Mouse (Mus musculus): ENCODE results near the gene Tecpr1. TPM values are rescaled to one million over a fixed set of nuclear protein-coding genes. Genes with fewer than 3 reads are reported as not detected.

The Tecpr1 gene
- polyA plus RNA-seq, 1 experiment, result 13.2 TPM

GRCm38 (mm10) chr5:144200616-144201015 is 22.8 kb downstream of the Tecpr1 start:
- TF ChIP-seq FLI1 (IDR thresholded peaks at IDR 0.05; ENCODE audit: low read length) (no peak), GATA1 (IDR thresholded peaks at IDR 0.05; ENCODE audit: borderline replicate concordance, low read length) (no peak)
- no peak overlapping the region for H3K4me3 ChIP-seq (replicated peaks)
- H3K27me3 ChIP-seq (replicated peaks), result peaks cover 11% of the 10 kb centered on the region
- H3K4me1 ChIP-seq, result no peaks in the 10 kb centered on the region; the same call in 1 of the 2 replicates
- peaks cover 11% of the 10 kb centered on the region for H3K36me3 ChIP-seq (replicated peaks; ENCODE audit: low read length)
- H3K9me3 ChIP-seq, result peaks cover 13% of the 10 kb centered on the region

GRCm38 (mm10) chr5:144195567-144195966 is 27.8 kb downstream of the Tecpr1 start:
- TF ChIP-seq GATA1 (IDR thresholded peaks at IDR 0.05; ENCODE audit: borderline replicate concordance, low read length) (no peak), FLI1 (IDR thresholded peaks at IDR 0.05; ENCODE audit: low read length) (no peak)

GRCm38 (mm10) chr5:144194416-144194815 is 29.0 kb downstream of the Tecpr1 start:
- Histone ChIP-seq H3K4me3 (replicated peaks) (no peak overlapping the region), H3K27me3 (replicated peaks) (peaks cover 18% of the 10 kb centered on the region), H3K4me1 (peaks cover 17% of the 10 kb centered on the region), H3K9me3 (no peaks in the 10 kb centered on the region), H3K36me3 (replicated peaks; ENCODE audit: low read length) (no peaks in the 10 kb centered on the region)
- TF ChIP-seq GATA1 (IDR thresholded peaks at IDR 0.05; ENCODE audit: borderline replicate concordance, low read length), result no peak
- TF ChIP-seq FLI1 (IDR thresholded peaks at IDR 0.05; ENCODE audit: low read length), result no peak

More at GRCm38 (mm10) chr5:144195567-144195966, 27.8 kb downstream of the Tecpr1 start:
- no peaks in the 10 kb centered on the region for H3K36me3 ChIP-seq (replicated peaks; ENCODE audit: low read length)
- H3K4me1 ChIP-seq, result peaks cover 5% of the 10 kb centered on the region
- H3K9me3 ChIP-seq, result no peaks in the 10 kb centered on the region
- peaks cover 18% of the 10 kb centered on the region for H3K27me3 ChIP-seq (replicated peaks)
- no peak overlapping the region for H3K4me3 ChIP-seq (replicated peaks)

- H3K27me3 ChIP-seq (replicated peaks), result peaks cover 14% of the 10 kb centered on the region
- peaks cover 21% of the 10 kb centered on the region for H3K4me1 ChIP-seq
- H3K9me3 ChIP-seq, result no peaks in the 10 kb centered on the region
- H3K36me3 ChIP-seq (replicated peaks; ENCODE audit: low read length), result peaks cover 6% of the 10 kb centered on the region
- H3K4me3 ChIP-seq (replicated peaks), result no peak overlapping the region
- TF ChIP-seq GATA1 (IDR thresholded peaks at IDR 0.05; ENCODE audit: borderline replicate concordance, low read length), result no peak
These were observed 30.7 kb downstream of the Tecpr1 start for GRCm38 (mm10) chr5:144192673-144193072.

- Histone ChIP-seq H3K4me3 (replicated peaks) (no peak overlapping the region), H3K4me1 (peaks cover 21% of the 10 kb centered on the region), H3K27me3 (replicated peaks) (peaks cover 14% of the 10 kb centered on the region), H3K9me3 (no peaks in the 10 kb centered on the region), H3K36me3 (replicated peaks; ENCODE audit: low read length) (peaks cover 13% of the 10 kb centered on the region)
- no peak for TF ChIP-seq FLI1 (IDR thresholded peaks at IDR 0.05; ENCODE audit: low read length)
- TF ChIP-seq GATA1 (IDR thresholded peaks at IDR 0.05; ENCODE audit: borderline replicate concordance, low read length), result no peak
These were observed 32.4 kb downstream of the Tecpr1 start for GRCm38 (mm10) chr5:144191026-144191425.

GRCm38 (mm10) chr5:144189950-144190583 is 33.3 kb downstream of the Tecpr1 start, which contains the start of gene Bhlha15:
Gene Bhlha15 (plus strand): TSS chr5:144190286.
- Histone ChIP-seq H3K36me3 (replicated peaks; ENCODE audit: low read length) (peaks cover 23% of the 10 kb centered on the region), H3K4me3 (replicated peaks) (peak within 1 kb of the TSS; percentile 85), H3K4me1 (peaks cover 21% of the 10 kb centered on the region), H3K9me3 (no peaks in the 10 kb centered on the region), H3K27me3 (replicated peaks) (peaks cover 14% of the 10 kb centered on the region)
- TF ChIP-seq GATA1 (IDR thresholded peaks at IDR 0.05; ENCODE audit: borderline replicate concordance, low read length) (no peak), FLI1 (IDR thresholded peaks at IDR 0.05; ENCODE audit: low read length) (no peak)

GRCm38 (mm10) chr5:144189327-144189726 is 34.1 kb downstream of the Tecpr1 start:
- Histone ChIP-seq H3K4me3 (replicated peaks) (no peak overlapping the region), H3K27me3 (replicated peaks) (peaks cover 14% of the 10 kb centered on the region), H3K4me1 (peaks cover 21% of the 10 kb centered on the region), H3K9me3 (no peaks in the 10 kb centered on the region), H3K36me3 (replicated peaks; ENCODE audit: low read length) (peaks cover 30% of the 10 kb centered on the region)
- TF ChIP-seq FLI1 (IDR thresholded peaks at IDR 0.05; ENCODE audit: low read length) (no peak), GATA1 (IDR thresholded peaks at IDR 0.05; ENCODE audit: borderline replicate concordance, low read length) (no peak)

- peaks cover 38% of the 10 kb centered on the region for H3K36me3 ChIP-seq (replicated peaks; ENCODE audit: low read length)
These were observed 35.0 kb downstream of the Tecpr1 start for GRCm38 (mm10) chr5:144188422-144188821.

GRCm38 (mm10) chr5:144184350-144185045 is 38.9 kb downstream of the Tecpr1 start:
- TF ChIP-seq GATA1 (IDR thresholded peaks at IDR 0.05; ENCODE audit: borderline replicate concordance, low read length), result no peak
- no peak for TF ChIP-seq FLI1 (IDR thresholded peaks at IDR 0.05; ENCODE audit: low read length)
- H3K27me3 ChIP-seq (replicated peaks), result peaks cover 2% of the 10 kb centered on the region
- peaks cover 60% of the 10 kb centered on the region for H3K36me3 ChIP-seq (replicated peaks; ENCODE audit: low read length)
- peaks cover 5% of the 10 kb centered on the region for H3K4me1 ChIP-seq
- H3K4me3 ChIP-seq (replicated peaks), result no peak overlapping the region
- H3K9me3 ChIP-seq, result no peaks in the 10 kb centered on the region

More at GRCm38 (mm10) chr5:144188422-144188821, 35.0 kb downstream of the Tecpr1 start:
- TF ChIP-seq GATA1 (IDR thresholded peaks at IDR 0.05; ENCODE audit: borderline replicate concordance, low read length) (no peak), FLI1 (IDR thresholded peaks at IDR 0.05; ENCODE audit: low read length) (no peak)
- Histone ChIP-seq H3K4me3 (replicated peaks) (no peak overlapping the region), H3K9me3 (no peaks in the 10 kb centered on the region), H3K27me3 (replicated peaks) (peaks cover 12% of the 10 kb centered on the region), H3K4me1 (peaks cover 21% of the 10 kb centered on the region)
